Mouse (Mus musculus) natural killer cell, adult 2 months (primary cell): Measurements from ENCODE around the gene Cdkn3.
A peak's percentile ranks its signal among the peaks of the same experiment; 100 is the strongest.
"Not testable (repeated sequence)": the region's sequence is repeated elsewhere in the genome, so short reads cannot be mapped to it uniquely, and the experiment has no call there.

Experiments used
- DNase-seq, 2 experiments: peaks; one replicate each; pipeline ENCODE4 v3.0.0; 2022; ENCODE audit warnings: low spot score in 2 of 2

Cdkn3 gene

DNA sequence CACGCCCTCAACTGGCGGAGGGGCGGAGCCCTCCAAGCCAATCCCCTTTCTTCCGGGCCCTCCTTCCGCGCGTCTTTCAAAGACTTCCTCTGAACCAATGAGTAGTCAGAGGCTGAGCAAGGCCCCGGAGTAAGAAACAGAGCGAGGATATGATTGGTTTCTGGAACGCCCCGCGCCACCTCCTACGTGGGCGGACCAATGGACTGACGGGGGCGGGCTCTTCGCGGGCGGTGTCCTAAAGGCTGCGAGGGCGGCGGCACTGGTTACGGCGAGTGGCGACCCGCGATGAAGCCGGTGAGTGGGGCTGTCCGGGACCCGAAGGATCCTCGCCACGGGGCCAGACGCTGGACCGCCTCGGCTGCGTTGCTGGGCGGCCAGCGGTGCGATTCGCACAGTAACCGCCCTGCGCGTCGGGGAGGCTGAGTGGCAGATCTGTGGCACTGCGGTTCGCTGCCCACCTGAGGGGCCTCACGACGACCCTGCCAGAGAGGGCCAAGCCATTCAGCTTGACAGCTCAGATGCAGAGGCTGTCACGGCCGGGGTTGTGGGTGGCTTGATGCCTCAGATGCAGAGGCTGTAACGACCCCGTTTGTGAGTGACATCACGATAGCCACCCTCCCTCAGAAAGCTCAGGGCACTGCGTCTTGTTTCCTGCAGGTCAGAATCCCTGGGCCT, at the start of gene Cdkn3:
Cdkn3 (plus strand) TSS at position 187 of the 675 bp plus-strand sequence.
- peak; percentile 93 to 94 for DNase-seq

GRCm38 (mm10) chr14:46718483-46718922, 41.8 kb upstream of the Cdkn3 start:
- DNase-seq: no peak

DNA sequence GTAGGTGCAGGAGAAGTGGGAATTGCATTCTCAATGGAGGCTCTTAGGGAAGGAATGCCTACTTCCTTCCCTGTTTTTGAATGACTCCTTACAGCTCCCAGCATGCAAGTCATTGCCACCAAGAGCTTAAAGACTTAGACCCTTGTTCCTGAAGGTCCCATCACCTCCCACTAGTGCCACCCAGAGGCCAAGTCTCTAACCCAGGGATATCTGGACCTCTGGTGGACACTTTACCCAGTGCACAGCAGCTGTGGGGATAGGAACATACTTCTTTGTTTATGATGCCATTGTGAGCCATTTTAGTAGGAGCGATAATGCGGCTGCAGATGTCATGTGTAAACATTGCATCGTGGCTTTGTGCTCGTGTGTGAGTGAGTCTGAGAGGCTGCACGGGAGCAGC, 38.3 kb upstream of the Cdkn3 start:
- no peak for DNase-seq

DNA sequence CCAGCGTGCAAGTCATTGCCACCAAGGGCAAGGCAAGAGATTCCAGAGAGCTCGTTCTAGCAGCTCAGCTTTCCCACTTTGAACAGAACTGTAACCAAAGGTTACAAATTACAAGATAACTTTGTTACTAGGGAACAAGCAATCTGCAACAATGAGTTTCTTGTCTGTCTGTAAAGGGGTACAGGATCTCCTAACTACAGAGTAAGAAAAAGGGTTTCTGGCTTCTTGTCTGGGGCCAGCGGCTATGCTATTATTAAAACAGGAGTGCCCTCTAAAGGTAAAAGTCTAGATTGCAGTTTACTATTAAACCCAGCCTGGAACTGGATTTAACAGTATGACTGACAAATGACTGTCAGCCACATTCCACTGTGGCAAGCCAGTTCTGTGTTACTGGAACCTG, 36.5 kb upstream of the Cdkn3 start:
- DNase-seq: no peak

- no peak for DNase-seq
Observed at GRCm38 (mm10) chr14:46724941-46725340, 35.4 kb upstream of the Cdkn3 start.

DNA sequence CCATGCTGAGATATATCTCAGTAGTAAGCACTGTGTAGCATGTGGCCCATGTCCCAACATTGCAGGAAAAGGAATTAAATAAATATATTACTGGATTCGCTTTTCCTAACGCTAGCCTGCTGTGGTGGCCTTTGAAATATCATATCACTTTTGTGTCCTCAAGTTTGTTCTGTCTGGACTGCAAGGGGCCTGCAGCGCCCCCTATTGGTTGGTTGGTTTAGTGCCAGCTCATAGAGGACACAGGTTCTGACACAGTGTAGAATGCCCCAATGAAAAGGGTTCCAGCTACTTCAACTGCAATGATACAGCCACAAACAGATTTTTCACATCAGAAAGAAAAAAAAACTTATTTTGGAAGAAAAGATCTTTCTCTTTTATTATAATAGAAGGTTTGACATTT, 34.6 kb upstream of the Cdkn3 start:
- peak in 1 of 2 experiments; percentile 21 for DNase-seq

DNA sequence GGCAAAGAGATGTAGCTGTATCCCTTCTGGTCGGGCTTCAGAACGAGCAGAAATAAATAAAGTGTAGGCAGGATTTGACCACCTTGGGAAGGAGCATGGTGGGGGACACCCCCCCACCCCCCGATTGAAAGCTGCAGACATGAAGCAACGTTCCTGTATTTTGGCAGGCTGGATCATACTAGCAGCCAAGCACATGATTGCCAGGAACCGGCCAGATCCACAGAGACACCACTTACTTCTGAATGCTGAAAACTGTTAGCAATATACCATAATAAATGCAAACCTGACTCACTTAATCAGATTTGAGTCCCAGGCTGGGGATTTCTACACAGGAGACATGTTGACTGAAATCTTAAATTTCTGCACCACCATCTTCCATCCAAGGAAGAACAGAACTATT, 26.1 kb upstream of the Cdkn3 start:
- no peak for DNase-seq

DNA sequence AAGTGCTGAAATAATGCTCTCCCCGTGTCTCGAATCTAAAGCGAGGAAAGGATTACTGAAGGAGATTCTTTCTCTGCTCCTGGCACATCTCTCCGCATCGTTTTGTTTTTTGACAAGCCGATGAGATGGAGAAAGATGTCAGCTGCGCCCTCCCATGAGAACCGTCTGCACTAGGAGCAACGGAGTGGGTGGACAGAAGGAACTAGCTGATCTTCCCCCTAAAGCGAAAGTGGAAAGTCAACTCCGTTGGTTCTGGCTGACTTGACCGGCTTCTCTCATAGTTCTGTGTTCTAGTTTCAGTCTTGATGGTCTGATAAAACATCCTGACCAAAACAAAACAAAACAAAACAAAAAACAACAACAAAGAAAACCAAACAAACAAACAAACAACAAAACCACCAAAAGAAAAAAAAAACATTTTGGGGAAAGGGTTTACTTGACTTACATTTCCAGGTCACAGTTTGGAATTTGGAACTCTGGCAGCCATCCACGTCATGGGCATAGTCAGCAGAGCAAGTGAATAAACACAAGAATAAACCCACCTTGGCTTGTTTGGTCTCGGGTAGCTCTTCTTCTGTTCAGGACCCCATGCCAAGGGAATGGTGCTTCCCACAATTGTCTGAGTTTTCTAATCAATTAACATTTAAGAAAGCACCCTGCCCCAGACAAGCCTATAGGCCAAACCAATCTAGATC, 25.4 kb upstream of the Cdkn3 start:
- no peak for DNase-seq

DNA sequence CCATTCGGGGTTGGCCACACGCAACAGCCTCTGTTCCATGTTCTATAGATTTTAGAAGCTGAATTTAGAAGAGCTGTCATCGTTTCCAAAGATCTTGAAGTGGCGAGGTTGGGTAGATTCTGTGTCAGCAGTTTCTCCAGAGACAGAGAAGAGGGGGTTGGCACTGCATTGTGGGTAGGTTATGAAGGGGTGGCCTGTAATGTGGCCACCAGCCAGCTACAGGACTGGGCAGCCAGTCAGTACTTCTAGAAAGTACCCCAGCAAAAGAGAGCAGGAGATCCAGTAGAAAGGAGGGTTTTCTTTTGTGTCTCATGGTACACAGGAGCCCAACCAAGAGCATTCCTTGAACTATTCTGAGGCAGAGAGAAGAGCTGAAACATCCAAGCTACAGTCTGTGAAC, 24.0 kb upstream of the Cdkn3 start:
- no peak for DNase-seq

DNA sequence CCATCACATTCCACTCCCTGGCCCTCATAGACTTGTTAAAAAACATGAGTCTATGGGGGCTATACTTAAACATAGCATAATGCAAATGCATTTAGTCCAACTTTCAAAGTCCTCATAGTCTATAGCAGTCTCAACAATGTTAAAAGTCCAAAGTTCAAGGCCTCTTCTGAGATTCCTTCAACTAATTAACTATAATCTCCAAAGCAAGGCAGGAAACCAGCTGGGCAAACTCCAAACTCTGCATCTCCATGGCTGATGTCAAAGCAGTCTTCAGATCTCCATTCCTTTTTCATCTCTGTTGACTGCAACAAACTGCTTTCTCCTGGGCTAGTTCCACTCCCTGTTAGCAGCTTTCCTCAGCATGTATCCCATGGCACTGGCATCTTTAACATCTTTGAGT, 23.0 kb upstream of the Cdkn3 start:
- DNase-seq: not testable (repeated sequence)

GRCm38 (mm10) chr14:46742674-46743073, 17.7 kb upstream of the Cdkn3 start:
- DNase-seq: no peak

DNA sequence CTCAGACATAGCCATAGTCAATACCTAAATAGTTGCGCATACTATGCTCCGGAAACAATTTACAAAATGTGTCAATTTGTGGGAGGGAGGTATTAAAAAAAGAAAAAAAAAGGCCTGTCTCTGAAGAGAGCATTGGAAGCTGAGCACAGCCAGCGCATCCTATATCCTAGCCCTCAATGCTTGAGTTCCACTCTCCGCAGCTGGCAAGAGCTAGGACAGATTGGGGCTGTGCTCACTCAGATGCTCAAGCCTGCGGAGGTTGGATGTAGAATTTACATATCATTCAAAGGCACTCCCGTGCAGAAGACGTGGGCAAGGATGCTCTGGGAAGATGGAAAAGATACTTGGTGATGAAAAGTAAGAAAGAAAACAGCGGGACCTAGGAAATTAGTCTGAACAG, 14.9 kb upstream of the Cdkn3 start:
- DNase-seq: no peak

DNA sequence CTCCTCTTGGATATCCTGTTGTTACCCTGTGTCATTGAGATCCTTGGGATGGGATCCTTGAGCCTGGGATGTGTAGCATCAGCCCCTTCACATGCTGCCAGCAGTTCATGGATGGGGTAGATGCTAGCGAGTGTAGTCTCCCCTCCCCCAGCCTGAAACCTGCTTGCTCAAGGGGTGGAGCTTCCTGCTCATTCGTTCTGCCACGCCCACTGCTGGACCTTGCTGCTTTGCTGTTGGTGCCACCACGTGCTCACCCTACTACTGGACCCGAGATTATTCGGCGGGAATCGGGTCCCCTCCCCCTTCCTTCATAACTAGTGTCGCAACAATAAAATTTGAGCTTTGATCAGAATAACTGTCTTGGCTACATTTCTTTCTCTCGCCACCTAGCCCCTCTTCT, 6.0 kb upstream of the Cdkn3 start:
- not testable (repeated sequence) for DNase-seq

GRCm38 (mm10) chr14:46755851-46756250, 4.5 kb upstream of the Cdkn3 start:
- no peak for DNase-seq

DNA sequence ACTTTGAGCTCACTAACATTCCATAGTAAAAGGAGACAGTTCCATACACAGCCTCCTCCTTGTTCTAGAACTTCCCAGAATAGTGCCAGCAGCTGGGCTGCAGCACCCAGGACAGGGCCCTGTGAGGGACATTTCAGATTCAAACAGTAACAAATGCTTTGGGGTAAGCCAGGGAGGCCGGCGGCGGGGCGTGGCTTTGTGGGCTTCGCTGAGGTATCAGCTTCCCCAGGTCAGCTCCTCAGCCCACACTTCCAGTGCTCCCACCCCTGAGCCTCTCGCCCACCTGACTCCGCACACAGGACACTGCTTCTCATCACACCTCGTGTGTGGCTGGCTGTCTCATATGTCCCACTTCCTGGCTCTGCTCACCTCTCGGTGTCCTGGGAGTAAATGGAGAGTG, 2.6 kb upstream of the Cdkn3 start:
- no peak for DNase-seq

DNA sequence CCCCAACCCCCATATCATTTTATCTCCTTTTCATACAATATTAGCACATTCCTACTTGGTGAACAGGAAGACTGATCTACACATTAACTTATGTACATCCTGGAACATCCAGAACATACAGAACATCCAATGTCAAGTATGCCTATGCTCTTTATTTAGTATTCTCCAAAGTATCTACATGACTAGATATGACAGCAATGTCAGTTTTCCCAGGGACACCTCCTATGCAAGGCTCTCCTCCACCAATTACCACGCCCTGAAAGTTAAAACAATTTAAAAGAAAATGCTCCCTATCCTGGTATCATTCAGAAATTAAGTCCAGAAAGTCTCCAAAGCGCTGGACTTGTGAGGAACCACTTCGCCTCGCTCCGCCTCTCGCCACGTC, 379 bp upstream of the Cdkn3 start:
- peak in 1 of 2 experiments; percentile 3 for DNase-seq

GRCm38 (mm10) chr14:46761186-46761585, 845 bp downstream of the Cdkn3 start:
- no peak for DNase-seq

DNA sequence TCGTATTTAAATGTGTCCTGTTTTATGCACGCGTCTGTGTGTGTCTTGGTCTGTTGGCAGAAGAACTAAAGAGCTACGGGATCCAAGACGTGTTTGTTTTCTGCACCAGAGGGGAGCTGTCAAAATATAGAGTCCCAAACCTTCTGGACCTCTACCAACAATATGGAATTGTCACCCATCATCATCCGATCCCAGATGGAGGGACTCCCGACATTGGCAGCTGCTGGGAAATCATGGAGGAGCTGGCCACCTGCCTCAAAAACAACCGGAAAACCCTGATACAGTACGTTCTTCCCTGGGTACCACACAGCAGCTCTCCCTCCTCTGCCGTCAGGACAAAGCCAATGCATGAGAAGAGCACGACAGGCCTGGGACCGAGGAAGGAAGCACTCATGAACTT, 6.8 kb downstream of the Cdkn3 start:
- no peak for DNase-seq

GRCm38 (mm10) chr14:46770036-46770435, 9.7 kb downstream of the Cdkn3 start:
- DNase-seq: no peak

- no peak for DNase-seq
Observed at GRCm38 (mm10) chr14:46778756-46779155, 18.4 kb downstream of the Cdkn3 start.

GRCm38 (mm10) chr14:46779217-46779616, 18.9 kb downstream of the Cdkn3 start:
- DNase-seq: no peak

DNA sequence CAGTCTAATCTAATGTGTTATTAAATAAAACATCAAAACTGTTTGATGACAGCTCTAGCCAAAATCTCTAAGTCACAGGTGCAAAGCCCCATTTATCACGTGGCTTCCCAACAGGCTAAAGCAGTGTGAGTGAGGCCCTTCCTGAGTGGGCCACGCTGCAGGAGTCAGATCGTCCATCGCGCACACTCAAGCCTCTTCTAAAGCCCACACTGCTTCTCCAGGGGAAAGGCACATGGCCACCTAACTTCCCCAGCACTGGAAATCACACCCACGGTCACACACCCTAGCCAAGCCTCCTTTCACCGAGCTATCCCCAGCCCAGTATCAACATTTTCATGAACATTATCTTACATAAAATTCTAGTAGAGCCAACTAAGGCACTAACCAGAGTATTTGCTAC, 20.7 kb downstream of the Cdkn3 start:
- DNase-seq: no peak

- no peak for DNase-seq
Observed at GRCm38 (mm10) chr14:46782187-46782828, 22.0 kb downstream of the Cdkn3 start.
